Mouse (Mus musculus): ENCODE results near the gene Cdkl1. TPM values are rescaled to one million over a fixed set of nuclear protein-coding genes. Genes with fewer than 3 reads are reported as not detected.

Gene Cdkl1
- total and polyA plus RNA-seq, 3 experiments, result 0.31 TPM; not detected in 2

DNA sequence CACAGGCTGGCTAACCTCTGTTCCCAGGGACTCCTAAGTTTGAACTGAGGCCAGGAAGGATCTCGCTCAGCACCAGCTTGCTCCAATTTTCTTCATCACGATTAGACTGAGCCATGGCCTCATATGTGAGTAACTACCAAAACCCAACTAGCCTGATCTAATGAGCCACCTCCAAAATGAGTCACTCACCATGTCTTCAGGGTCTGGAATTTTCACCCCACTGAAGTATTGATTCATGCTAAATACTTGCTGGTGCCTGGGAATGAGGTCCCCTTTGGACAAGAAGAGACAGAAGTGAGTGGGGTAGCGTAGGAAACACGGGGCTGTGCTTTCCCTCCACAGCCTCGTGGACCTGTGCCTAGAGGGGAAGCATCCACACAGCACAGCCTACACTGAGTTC, 37.1 kb downstream of the Cdkl1 start:
- Histone ChIP-seq H3K27ac (ENCODE audit: insufficient read depth, low read depth) (no peak overlapping the region), H3K9ac (ENCODE audit: insufficient read depth, low read depth) (no peak overlapping the region)

DNA sequence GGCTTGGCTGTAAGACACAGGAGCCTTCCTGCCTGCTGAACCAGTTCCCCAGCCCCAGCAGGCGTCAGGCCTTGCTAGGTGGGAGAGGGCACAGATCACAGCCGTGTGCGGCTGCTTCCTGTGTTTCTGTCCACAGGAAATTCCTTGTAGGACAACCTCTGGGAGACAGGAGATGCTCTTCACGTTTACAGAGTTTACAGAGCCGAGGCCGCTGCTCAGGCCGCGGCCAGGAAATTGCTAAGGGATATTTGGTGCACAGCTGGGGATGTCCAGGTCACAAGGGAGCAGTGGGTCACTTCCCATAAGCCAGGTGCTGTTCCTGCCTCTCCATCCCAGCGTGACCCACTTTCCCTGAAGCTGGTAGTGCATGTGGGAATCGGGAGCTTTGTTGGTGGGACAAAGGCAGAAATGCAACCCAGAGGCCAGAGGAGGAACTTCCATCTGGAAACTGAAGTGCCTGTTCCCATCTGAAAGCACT, 39.2 kb downstream of the Cdkl1 start:
- no peak for TF ChIP-seq SIN3A (IDR thresholded peaks at IDR 0.05; ENCODE audit: low read length)
- dilution Hi-C loops (cut with MboI; ENCODE audit: extremely low pct_ligation_motif_present, extremely low pct_unique_long_range_greater_than_20kb, low sequenced_read_pairs) (no loop called here), in situ Hi-C loops (cut with MboI; ENCODE audit: low pct_ligation_motif_present, low pct_unique_long_range_greater_than_20kb, low sequenced_read_pairs) (no loop called here)
- H3K36me3 ChIP-seq (replicated peaks in 1 of 2; ENCODE audit: control insufficient read depth in 1 of 2, insufficient read depth in 1 of 2, low read length in 1 of 2), result no peaks in the 10 kb centered on the region
- no peak overlapping the region for H3K4me2 ChIP-seq (ENCODE audit: insufficient read depth, low read depth, poor library complexity, severe bottlenecking)
- no peak overlapping the region for H3K9ac ChIP-seq (ENCODE audit: insufficient read depth, low read depth)
- H3K79me2 ChIP-seq (replicated peaks; ENCODE audit: control insufficient read depth, extremely low read depth, insufficient read depth, poor library complexity, severe bottlenecking), result no peaks in the 10 kb centered on the region
- no peak overlapping the region for H3K27ac ChIP-seq (ENCODE audit: insufficient read depth, low read depth)
- H3K4me1 ChIP-seq (ENCODE audit: control insufficient read depth in 1 of 2, insufficient read depth in 2 of 2), result peaks cover 0 to 4% of the 10 kb centered on the region in 2 experiments; a peak in 1 of 4 replicates
- no peak overlapping the region for H3K4me3 ChIP-seq (replicated peaks in 1 of 3; ENCODE audit: low read depth in 2 of 3, low read length in 2 of 3, poor library complexity in 1 of 3)
- DNase-seq (ENCODE audit: extremely low read depth), result no peak
- H3K9me3 ChIP-seq (replicated peaks; ENCODE audit: low read length), result no peaks in the 10 kb centered on the region
- no peaks in the 10 kb centered on the region for H3K27me3 ChIP-seq (replicated peaks)

More for the DNA sequence above, 37.1 kb downstream of the Cdkl1 start:
- dilution Hi-C loops (cut with MboI; ENCODE audit: extremely low pct_ligation_motif_present, extremely low pct_unique_long_range_greater_than_20kb, low sequenced_read_pairs) (no loop called here), in situ Hi-C loops (cut with MboI; ENCODE audit: low pct_ligation_motif_present, low pct_unique_long_range_greater_than_20kb, low sequenced_read_pairs) (no loop called here)
- Histone ChIP-seq H3K36me3 (replicated peaks in 1 of 2; ENCODE audit: control insufficient read depth in 1 of 2, insufficient read depth in 1 of 2, low read length in 1 of 2) (no peaks in the 10 kb centered on the region), H3K27me3 (replicated peaks) (no peaks in the 10 kb centered on the region), H3K4me2 (ENCODE audit: insufficient read depth, low read depth, poor library complexity, severe bottlenecking) (no peak overlapping the region), H3K4me3 (replicated peaks in 1 of 3; ENCODE audit: low read depth in 2 of 3, low read length in 2 of 3, poor library complexity in 1 of 3) (no peak overlapping the region), H3K9me3 (replicated peaks; ENCODE audit: low read length) (no peaks in the 10 kb centered on the region), H3K4me1 (ENCODE audit: control insufficient read depth in 1 of 2, insufficient read depth in 2 of 2) (peaks cover 2 to 4% of the 10 kb centered on the region in 2 experiments; a peak in 2 of 4 replicates), H3K79me2 (replicated peaks; ENCODE audit: control insufficient read depth, extremely low read depth, insufficient read depth, poor library complexity, severe bottlenecking) (no peaks in the 10 kb centered on the region)
- TF ChIP-seq POLR2A (IDR thresholded peaks at IDR 0.05; ENCODE audit: low read depth, low read length), result no peak
- TF ChIP-seq MXI1 (IDR thresholded peaks at IDR 0.05; ENCODE audit: low read depth, low read length), result no peak
- no peak for TF ChIP-seq MAZ (IDR thresholded peaks at IDR 0.05; ENCODE audit: low read depth, low read length)
- no peak for TF ChIP-seq CHD2 (IDR thresholded peaks at IDR 0.05; ENCODE audit: low read length)
- no peak for TF ChIP-seq ZC3H11A (IDR thresholded peaks at IDR 0.05; ENCODE audit: low read depth, low read length)
- TF ChIP-seq RAD21 (IDR thresholded peaks at IDR 0.05; ENCODE audit: low read depth, low read length), result no peak
- TF ChIP-seq NELFE (IDR thresholded peaks at IDR 0.05; ENCODE audit: low read depth, low read length), result no peak
- no peak for TF ChIP-seq MEF2A (IDR thresholded peaks at IDR 0.05; ENCODE audit: borderline replicate concordance, low read depth, low read length)
- TF ChIP-seq CTCF (conservative IDR thresholded peaks at IDR 0.05 in 1 of 2, IDR thresholded peaks at IDR 0.05 in 1 of 2; ENCODE audit: low read depth in 2 of 2, low read length in 2 of 2), result no peak
- TF ChIP-seq SIN3A (IDR thresholded peaks at IDR 0.05; ENCODE audit: low read length), result no peak
- TF ChIP-seq ELF1 (IDR thresholded peaks at IDR 0.05; ENCODE audit: low read depth, low read length), result no peak
- TF ChIP-seq TCF12 (IDR thresholded peaks at IDR 0.05; ENCODE audit: low read depth, low read length), result no peak
- TF ChIP-seq IRF4 (IDR thresholded peaks at IDR 0.05; ENCODE audit: low read depth, low read length), result no peak
- no peak for TF ChIP-seq USF1 (IDR thresholded peaks at IDR 0.05; ENCODE audit: low read depth, low read length)
- TF ChIP-seq E2F4 (IDR thresholded peaks at IDR 0.05; ENCODE audit: insufficient replicate concordance, low read depth, low read length), result no peak
- TF ChIP-seq NRF1 (IDR thresholded peaks at IDR 0.05; ENCODE audit: low read depth, low read length), result no peak
- no peak for DNase-seq (ENCODE audit: extremely low read depth)
